Comparison of ENCODE assay signal across 8 mouse cellular contexts in genomic region chr3:101161941-101162531, GRCm38 (mm10). TPM values are rescaled to one million over a fixed set of nuclear protein-coding genes. Genes with fewer than 3 reads are reported as not detected.
A peak's percentile ranks its signal among the peaks of the same experiment; 100 is the strongest.
DNase-seq lines count a peak whose midpoint lies in the region; ATAC-seq and TF ChIP-seq lines count a peak whose summit lies in the region.

No protein-coding gene starts in this region.

- H3K4me2 ChIP-seq in embryonic facial prominence, embryonic 11.5 days (ENCODE audit: low read depth, low read length), result peak overlapping the region; percentile 20; the same call in 1 of the 2 replicates
- peak overlapping the region; percentile 3; the same call in 1 of the 2 replicates for H3K4me2 ChIP-seq in midbrain, embryonic 15.5 days

- TF ChIP-seq POLR2A in kidney, adult 2 months (IDR thresholded peaks at IDR 0.05; ENCODE audit: low read depth, low read length), result no peak

- WGBS in embryonic facial prominence, embryonic 11.5 days, result 20% methylated on average over 14 of the region's 14 CpGs
- WGBS in kidney, adult 2 months, result 44% methylated on average over 14 of the region's 14 CpGs
- 45% methylated on average over 14 of the region's 14 CpGs for WGBS in midbrain, embryonic 15.5 days

- H3K27me3 ChIP-seq in embryonic facial prominence, embryonic 11.5 days (ENCODE audit: control insufficient read depth, insufficient read depth, low read length), result no peaks in the 10 kb centered on the region
- no peaks in the 10 kb centered on the region for H3K27me3 ChIP-seq in kidney, adult 2 months (replicated peaks; ENCODE audit: control insufficient read depth, insufficient read depth, low read length)
- H3K27me3 ChIP-seq in midbrain, embryonic 15.5 days (replicated peaks), result no peaks in the 10 kb centered on the region

- H3K4me1 ChIP-seq in embryonic facial prominence, embryonic 11.5 days (ENCODE audit: control insufficient read depth, insufficient read depth, low read length), result peaks cover 7% of the 10 kb centered on the region
- H3K4me1 ChIP-seq in kidney, adult 2 months (ENCODE audit: control insufficient read depth, insufficient read depth, low read length), result no peaks in the 10 kb centered on the region
- H3K4me1 ChIP-seq in midbrain, embryonic 15.5 days, result peaks cover 19% of the 10 kb centered on the region

- H3K9me3 ChIP-seq in embryonic facial prominence, embryonic 11.5 days (replicated peaks; ENCODE audit: control insufficient read depth, low read length), result no peaks in the 10 kb centered on the region; the same call in 1 of the 2 replicates
- H3K9me3 ChIP-seq in midbrain, embryonic 15.5 days, result no peaks in the 10 kb centered on the region

- no peak for TF ChIP-seq CTCF in kidney, adult 2 months (conservative IDR thresholded peaks at IDR 0.05; ENCODE audit: insufficient read depth, insufficient read length, low read depth, low read length)

- peak overlapping the region; percentile 41 for H3K9ac ChIP-seq in embryonic facial prominence, embryonic 11.5 days (replicated peaks; ENCODE audit: low read length)
- H3K9ac ChIP-seq in midbrain, embryonic 15.5 days, result no peak overlapping the region

- no peaks in the 10 kb centered on the region for H3K36me3 ChIP-seq in embryonic facial prominence, embryonic 11.5 days (replicated peaks; ENCODE audit: control insufficient read depth, insufficient read depth, low read depth, low read length)
- H3K36me3 ChIP-seq in kidney, adult 2 months (ENCODE audit: control insufficient read depth, insufficient read depth, low read length), result no peaks in the 10 kb centered on the region
- no peaks in the 10 kb centered on the region for H3K36me3 ChIP-seq in midbrain, embryonic 15.5 days (replicated peaks)

- ATAC-seq in embryonic facial prominence, embryonic 11.5 days (replicated peaks; ENCODE audit: insufficient number of reproducible peaks, low FRiP score, low TSS enrichment, low read depth), result peak; percentile 78
- ATAC-seq in midbrain, embryonic 15.5 days (replicated peaks), result peak; percentile 48; the same call in 1 of the 2 replicates
- ATAC-seq in CD4-positive, CD25-positive, alpha-beta regulatory T cell, adult 4 months, result no peak

- peak overlapping the region; percentile 85 for H3K27ac ChIP-seq in embryonic facial prominence, embryonic 11.5 days (replicated peaks; ENCODE audit: low read depth, low read length)
- no peak overlapping the region for H3K27ac ChIP-seq in kidney, adult 2 months (ENCODE audit: insufficient read depth, low read depth, low read length)
- peak overlapping the region; percentile 56 for H3K27ac ChIP-seq in midbrain, embryonic 15.5 days

- H3K4me3 ChIP-seq in embryonic facial prominence, embryonic 11.5 days (ENCODE audit: low read depth, low read length), result no peak overlapping the region
- H3K4me3 ChIP-seq in kidney, adult 2 months (ENCODE audit: insufficient read depth, low read depth, low read length), result no peak overlapping the region
- H3K4me3 ChIP-seq in midbrain, embryonic 15.5 days, result no peak overlapping the region

- DNase-seq in right cerebral cortex, postnatal 10 days (ENCODE audit: low spot score in 2 of 2), result peak; percentile 52
- no peak for DNase-seq in right cerebral cortex, postnatal 25 days
- peak; percentile 47 for DNase-seq in embryonic facial prominence, embryonic 11.5 days (ENCODE audit: low spot score)
- peak; percentile 44 for DNase-seq in heart, adult 8-10 months (ENCODE audit: low spot score)
- DNase-seq in kidney, adult 2 months, result peak; percentile 28
- no peak for DNase-seq in thymus, postnatal 36 days

RNA-seq across cellular contexts. Expression of gene Ptgfrn, which starts 52.0 kb away (rescaled TPM):
- 4.8 and 6.5 TPM in 2 replicates for polyA plus RNA-seq in embryonic facial prominence, embryonic 11.5 days (2014; fragmentation: Nextera tagmentation; extraction: Ambion mirVana)
- 10 to 100 TPM; 17.2 to 21.1 (median 19.8) TPM for total RNA-seq in heart, adult 8-10 months (2022)
- 5.2 and 5.5 TPM in 2 replicates for polyA plus RNA-seq in kidney, adult 2 months (2012; rRNA removed)
- polyA plus RNA-seq in midbrain, embryonic 15.5 days (2015; fragmentation: Nextera tagmentation; extraction: Ambion mirVana), result 2.6 and 2.7 TPM in 2 replicates
- polyA plus RNA-seq in CD4-positive, CD25-positive, alpha-beta regulatory T cell, adult 4 months (2017; shearing (Covaris generic)), result 1 to 10 TPM in 1 of 2 experiments, under 1 TPM in 1; 0.73 to 1.0 TPM

Comparison
In these comparisons a context has a peak if more than half of its experiments do, and no peak if none do; other contexts are left out.
1. DNase-seq: peak in right cerebral cortex, postnatal 10 days (2 of 2), embryonic facial prominence, embryonic 11.5 days (single experiment), heart, adult 8-10 months (single experiment) and kidney, adult 2 months (single experiment); none in right cerebral cortex, postnatal 25 days (single experiment) and thymus, postnatal 36 days (0 of 2).